Mouse (Mus musculus) heart, postnatal 25 days (tissue): ENCODE data around the gene 1700057G04Rik. TPM values are rescaled to one million over a fixed set of nuclear protein-coding genes. Genes with fewer than 3 reads are reported as not detected.
"Not testable (repeated sequence)": the region's sequence is repeated elsewhere in the genome, so short reads cannot be mapped to it uniquely, and the experiment has no call there.

Source experiments
- DNase-seq: peaks from one replicate; pipeline ENCODE4 v3.0.0; 2022; ENCODE audit warnings: low spot score
- intact Hi-C: fragments of 180-260 bp; cut with DNase I; formaldehyde crosslinking; loops from one replicate; pipeline ENCODE4 v1.15.1; 2025
- total RNA-seq, 2 experiments: library from RNA; stranded (reverse); gene quantifications; 2 replicates each; pipeline ENCODE4 v1.2.3; 2021

1700057G04Rik gene
- total RNA-seq, 2 experiments from 2014 or later, result not detected

- no peak for DNase-seq
Observed at GRCm38 (mm10) chr9:92298288-92298687, 10.9 kb upstream of the 1700057G04Rik start.

GRCm38 (mm10) chr9:92301213-92301612, 8.0 kb upstream of the 1700057G04Rik start:
- intact Hi-C loops, result no loop called here

More at GRCm38 (mm10) chr9:92298288-92298687, 10.9 kb upstream of the 1700057G04Rik start:
- intact Hi-C loops, result no loop called here

GRCm38 (mm10) chr9:92305075-92305474, 4.1 kb upstream of the 1700057G04Rik start:
- no peak for DNase-seq
- intact Hi-C loops, result no loop called here

More at GRCm38 (mm10) chr9:92301213-92301612, 8.0 kb upstream of the 1700057G04Rik start:
- no peak for DNase-seq

GRCm38 (mm10) chr9:92305620-92306220, 3.5 kb upstream of the 1700057G04Rik start:
- intact Hi-C loops, result no loop called here
- no peak for DNase-seq

GRCm38 (mm10) chr9:92316791-92317190, 7.6 kb downstream of the 1700057G04Rik start:
- DNase-seq, result no peak
- intact Hi-C loops, result no loop called here

GRCm38 (mm10) chr9:92325936-92326335, 16.8 kb downstream of the 1700057G04Rik start:
- intact Hi-C loops, result not testable (repeated sequence)

GRCm38 (mm10) chr9:92326813-92327212, 17.6 kb downstream of the 1700057G04Rik start:
- no peak for DNase-seq
- intact Hi-C loops, result no loop called here

More at GRCm38 (mm10) chr9:92325936-92326335, 16.8 kb downstream of the 1700057G04Rik start:
- DNase-seq, result not testable (repeated sequence)

GRCm38 (mm10) chr9:92331383-92331782, 22.2 kb downstream of the 1700057G04Rik start:
- intact Hi-C loops, result no loop called here
- no peak for DNase-seq

GRCm38 (mm10) chr9:92334845-92335244, 25.7 kb downstream of the 1700057G04Rik start:
- intact Hi-C loops, result no loop called here
- DNase-seq, result no peak

- DNase-seq, result no peak
- intact Hi-C loops, result no loop called here
Observed at GRCm38 (mm10) chr9:92335277-92335818, 26.2 kb downstream of the 1700057G04Rik start.

- intact Hi-C loops, result no loop called here
- no peak for DNase-seq
Observed at GRCm38 (mm10) chr9:92337063-92337462, 27.9 kb downstream of the 1700057G04Rik start.

GRCm38 (mm10) chr9:92337661-92338060, 28.5 kb downstream of the 1700057G04Rik start:
- no peak for DNase-seq

GRCm38 (mm10) chr9:92338954-92339353, 29.8 kb downstream of the 1700057G04Rik start:
- intact Hi-C loops, result no loop called here
- no peak for DNase-seq

More at GRCm38 (mm10) chr9:92337661-92338060, 28.5 kb downstream of the 1700057G04Rik start:
- intact Hi-C loops, result no loop called here

- no peak for DNase-seq
- intact Hi-C loops, result no loop called here
Observed at GRCm38 (mm10) chr9:92351924-92352323, 42.7 kb downstream of the 1700057G04Rik start.

GRCm38 (mm10) chr9:92353306-92353705, 44.1 kb downstream of the 1700057G04Rik start:
- no peak for DNase-seq
- intact Hi-C loops, result no loop called here

GRCm38 (mm10) chr9:92360691-92361310, 51.6 kb downstream of the 1700057G04Rik start:
- no peak for DNase-seq
- intact Hi-C loops, result no loop called here

- no peak for DNase-seq
- intact Hi-C loops, result no loop called here
Observed at GRCm38 (mm10) chr9:92363478-92363877, 54.3 kb downstream of the 1700057G04Rik start.

- intact Hi-C loops, result no loop called here
- DNase-seq, result no peak
Observed at GRCm38 (mm10) chr9:92368920-92369319, 59.7 kb downstream of the 1700057G04Rik start.

- no peak for DNase-seq
- intact Hi-C loops, result loop anchor here (1.0 to 2.0 kb wide), 2 partner anchors 153 to 157 kb away; no protein-coding TSS in a partner anchor
Observed at GRCm38 (mm10) chr9:92373896-92374295, 64.7 kb downstream of the 1700057G04Rik start.

GRCm38 (mm10) chr9:92374705-92375199, 65.6 kb downstream of the 1700057G04Rik start:
- DNase-seq, result peak; percentile 6
- intact Hi-C loops, result loop anchor here (1.0 to 5.0 kb wide), 4 partner anchors 96 to 227 kb away; no protein-coding TSS in a partner anchor

GRCm38 (mm10) chr9:92375378-92375777, 66.2 kb downstream of the 1700057G04Rik start:
- intact Hi-C loops, result loop anchor here (1.0 to 5.0 kb wide), 3 partner anchors 97 to 228 kb away; no protein-coding TSS in a partner anchor
- no peak for DNase-seq
